Mouse (Mus musculus) ES-Bruce4 (cell line): ENCODE results near the gene Zcchc13.

ENCODE experiments used
- CTCF ChIP-seq: IDR thresholded peaks from one replicate; pipeline ENCODE4 v1.8.1; 2011; ENCODE audit warnings: low read depth, low read length
- EP300 ChIP-seq: IDR thresholded peaks from 2 replicates; pipeline ENCODE4 v1.6.1; 2011; ENCODE audit warnings: low read depth, low read length; ENCODE audit not compliant: insufficient read depth
- POLR2A ChIP-seq: IDR thresholded peaks from one replicate; pipeline ENCODE4 v1.8.1; 2011; ENCODE audit warnings: low read length; ENCODE audit not compliant: insufficient read depth

DNA sequence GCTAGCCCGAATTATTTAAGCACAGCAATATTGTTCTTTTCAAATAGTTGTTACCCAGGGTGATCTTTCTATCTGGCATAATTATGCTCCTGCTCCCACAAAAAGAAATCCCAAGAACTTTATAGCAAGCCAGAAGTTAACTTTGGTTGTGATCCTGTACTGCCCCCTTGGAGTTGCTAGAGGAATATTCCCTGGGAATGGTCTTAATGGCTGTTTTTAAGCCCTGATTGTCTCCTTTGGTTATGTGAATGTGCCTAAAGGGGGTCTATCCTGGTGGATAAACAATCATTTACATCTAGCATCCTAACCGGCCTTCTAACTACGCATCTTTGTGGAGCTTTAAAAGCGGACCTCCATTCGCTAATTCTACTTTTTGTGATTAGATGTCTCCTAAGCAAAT is 20.0 kb upstream of the Zcchc13 start:
- TF ChIP-seq CTCF = no peak
- no peak for TF ChIP-seq POLR2A
- TF ChIP-seq EP300 = no peak
